Comparison of ENCODE assay signal across 13 mouse cellular contexts in the genomic region with DNA sequence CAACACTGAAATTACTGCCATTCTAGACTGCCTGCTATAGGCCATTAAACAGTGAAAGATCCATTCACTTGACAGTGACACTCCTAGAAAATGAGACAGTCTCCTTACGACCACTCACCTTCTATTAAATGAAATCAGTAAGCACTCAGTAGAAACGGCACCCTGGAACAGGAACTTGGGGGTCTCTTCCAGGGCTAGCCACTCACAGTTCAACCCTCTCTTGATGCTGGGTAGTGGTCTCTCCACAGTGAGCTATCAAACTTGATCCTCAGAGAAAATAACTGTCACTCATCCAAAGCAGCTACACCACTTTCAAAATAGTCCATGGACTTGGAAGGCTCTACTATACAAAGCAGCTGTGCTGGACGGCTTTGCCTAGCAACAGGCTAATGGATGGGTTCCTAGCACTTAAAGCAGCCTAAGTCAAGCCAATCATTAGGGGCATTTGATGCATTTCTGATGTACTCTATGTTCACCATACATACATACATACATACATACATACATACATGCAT. TPM values are rescaled to one million over a fixed set of nuclear protein-coding genes. Genes with fewer than 3 reads are reported as not detected.
DNase-seq lines count a peak whose midpoint lies in the region; ATAC-seq lines count a peak whose summit lies in the region.
"Had no signal": no experiment of that assay in that cellular context is flagged by ENCODE, and none has a peak within 500 bp of the region (broad histone marks: within the 10 kb centered on the region; RNA-seq: fewer than 3 reads in every experiment).

No protein-coding gene starts in this region.

- ATAC-seq in midbrain, embryonic 14.5 days (ENCODE audit: low FRiP score, low TSS enrichment), result no peak
- ATAC-seq in intestine, embryonic 15.5 days, result no peak
- no peak for ATAC-seq in erythroid progenitor cell, adult 5-6 weeks (replicated peaks; ENCODE audit: low FRiP score, poor library complexity, severe bottlenecking)
- ATAC-seq: CD4-positive, CD25-positive, alpha-beta regulatory T cell, adult 4 months had no signal

- 0 out of 2 replicates have a peak overlapping the region, but pooled peaks have one; percentile 9 for H3K27ac ChIP-seq in midbrain, embryonic 10.5 days (replicated peaks)
- no peak overlapping the region for H3K27ac ChIP-seq in midbrain, embryonic 14.5 days (replicated peaks; ENCODE audit: low read depth, low read length)
- peak overlapping the region; percentile 64 for H3K27ac ChIP-seq in intestine, embryonic 15.5 days
- H3K27ac ChIP-seq: hindbrain, embryonic 10.5 days had no signal

- no peak overlapping the region for H3K4me3 ChIP-seq in midbrain, embryonic 10.5 days
- H3K4me3 ChIP-seq in midbrain, embryonic 14.5 days (replicated peaks; ENCODE audit: low read depth, low read length), result no peak overlapping the region
- no peak overlapping the region for H3K4me3 ChIP-seq in intestine, embryonic 15.5 days (replicated peaks)
- H3K4me3 ChIP-seq: hindbrain, embryonic 10.5 days had no signal

- no peaks in the 10 kb centered on the region for H3K27me3 ChIP-seq in midbrain, embryonic 10.5 days (ENCODE audit: low read depth, poor library complexity, severe bottlenecking)
- no peaks in the 10 kb centered on the region for H3K27me3 ChIP-seq in midbrain, embryonic 14.5 days (ENCODE audit: control insufficient read depth, insufficient read depth, low read length)
- H3K27me3 ChIP-seq in intestine, embryonic 15.5 days (replicated peaks), result no peaks in the 10 kb centered on the region

- H3K9ac ChIP-seq in midbrain, embryonic 14.5 days (replicated peaks; ENCODE audit: low read length), result no peak overlapping the region
- no peak overlapping the region for H3K9ac ChIP-seq in intestine, embryonic 15.5 days

- peaks cover 18% of the 10 kb centered on the region for H3K4me1 ChIP-seq in midbrain, embryonic 10.5 days
- H3K4me1 ChIP-seq in midbrain, embryonic 14.5 days (ENCODE audit: control insufficient read depth, insufficient read depth, low read length), result no peaks in the 10 kb centered on the region
- H3K4me1 ChIP-seq in intestine, embryonic 15.5 days (replicated peaks), result 0 out of 2 replicates have a peak, but pooled peaks cover 12% of the 10 kb centered on the region

- no peak overlapping the region for H3K4me2 ChIP-seq in midbrain, embryonic 14.5 days (ENCODE audit: low read length)
- H3K4me2 ChIP-seq in intestine, embryonic 15.5 days (replicated peaks), result no peak overlapping the region

- intact Hi-C loops in heart, postnatal 36 days (cut with DNase I), result no loop called here

- 89% methylated on average over 3 of the region's 3 CpGs for WGBS in midbrain, embryonic 10.5 days
- 76% methylated on average over 3 of the region's 3 CpGs for WGBS in midbrain, embryonic 14.5 days
- WGBS in intestine, embryonic 15.5 days, result 62% methylated on average over 3 of the region's 3 CpGs

- H3K9me3 ChIP-seq in midbrain, embryonic 10.5 days (replicated peaks), result no peaks in the 10 kb centered on the region
- no peaks in the 10 kb centered on the region for H3K9me3 ChIP-seq in midbrain, embryonic 14.5 days (ENCODE audit: control insufficient read depth, low read length)
- no peaks in the 10 kb centered on the region for H3K9me3 ChIP-seq in intestine, embryonic 15.5 days
- H3K9me3 ChIP-seq: hindbrain, embryonic 10.5 days had no signal

- peak; percentile 50 for DNase-seq in heart, adult 8-10 months (ENCODE audit: low spot score)
- DNase-seq in heart, postnatal 36 days, result no peak
- no peak for DNase-seq in midbrain, embryonic 10.5 days (ENCODE audit: low spot score)
- DNase-seq in midbrain, embryonic 14.5 days, result no peak
- no peak for DNase-seq in right cerebral cortex, postnatal 36 days (ENCODE audit: low spot score in 2 of 2)
- no peak for DNase-seq in thymus, postnatal 14 days
- DNase-seq: adrenal gland, postnatal 14 days; cerebellum, adult 11-12 months; left cerebral cortex, postnatal 4 days had no signal

- H3K36me3 ChIP-seq in midbrain, embryonic 10.5 days, result peaks cover 32% of the 10 kb centered on the region
- peaks cover 36% of the 10 kb centered on the region for H3K36me3 ChIP-seq in midbrain, embryonic 14.5 days (ENCODE audit: control insufficient read depth, insufficient read depth, low read length)
- peaks cover 7% of the 10 kb centered on the region for H3K36me3 ChIP-seq in intestine, embryonic 15.5 days

RNA-seq across cellular contexts. Expression of gene Prpf18, which starts 30.4 kb away (rescaled TPM):
- 10 to 100 TPM; 34.0 to 37.1 (median 35.2) TPM for total RNA-seq in heart, adult 8-10 months (2022)
- total RNA-seq in heart, postnatal 36 days (2021), result 10 to 100 TPM; 35.1 to 37.8 TPM
- 40.3 and 42.1 TPM in 2 replicates for polyA plus RNA-seq in midbrain, embryonic 10.5 days (2016; fragmentation: Nextera tagmentation; extraction: Ambion mirVana)
- 41.0 and 49.1 TPM in 2 replicates for polyA plus RNA-seq in midbrain, embryonic 14.5 days (2014; fragmentation: Nextera tagmentation; extraction: Ambion mirVana)
- 27.1 and 31.7 TPM in 2 replicates for polyA plus RNA-seq in intestine, embryonic 15.5 days (2015; fragmentation: Nextera tagmentation; extraction: Ambion mirVana)
- 43.2 and 55.5 TPM in 2 replicates for total RNA-seq in erythroid progenitor cell, adult 5-6 weeks (2015; ENCODE audit: low replicate concordance)
- total RNA-seq in erythroid progenitor cell, adult 5-6 weeks (2017; ENCODE audit: low replicate concordance), result 122 and 141 TPM in 2 replicates
